Mouse (Mus musculus) kidney, embryonic 14.5 days (tissue): Measurements from ENCODE around the gene Spata2. TPM values are rescaled to one million over a fixed set of nuclear protein-coding genes. Genes with fewer than 3 reads are reported as not detected.

Source experiments
- ATAC-seq: fragments of 200-750 bp; cut with Nextera tagmentation; 2 replicates; pipeline ENCODE4 v1.8.0; 2017; ENCODE audit warnings: moderate number of reproducible peaks, mild to moderate bottlenecking, moderate TSS enrichment, moderate library complexity; ENCODE audit not compliant: low FRiP score, low TSS enrichment
- H3K27ac ChIP-seq: fragments of 300-500 bp; sonication (generic); 2 replicates; pipeline ENCODE4 v1.5.1; 2014; ENCODE audit warnings: low read depth, mild to moderate bottlenecking, low read length, moderate library complexity, mixed read lengths
- H3K27me3 ChIP-seq: fragments of 300-500 bp; sonication (generic); 2 replicates; pipeline ENCODE4 v1.6.1; 2014; ENCODE audit warnings: mild to moderate bottlenecking, low read length; ENCODE audit not compliant: control insufficient read depth, insufficient read depth
- H3K36me3 ChIP-seq: fragments of 300-500 bp; sonication (generic); 2 replicates; pipeline ENCODE4 v1.6.1; 2014; ENCODE audit warnings: low read length, mixed read lengths; ENCODE audit not compliant: control insufficient read depth, insufficient read depth
- H3K4me1 ChIP-seq: fragments of 300-500 bp; sonication (generic); 2 replicates; pipeline ENCODE4 v1.6.1; 2014; ENCODE audit warnings: low read length, mixed read lengths; ENCODE audit not compliant: control insufficient read depth, insufficient read depth
- H3K4me2 ChIP-seq: fragments of 300-500 bp; sonication (generic); replicated peaks from 2 replicates; pipeline ENCODE4 v1.6.1; 2014; ENCODE audit warnings: low read depth, mild to moderate bottlenecking, low read length
- H3K4me3 ChIP-seq: fragments of 300-500 bp; sonication (generic); 2 replicates; pipeline ENCODE4 v1.5.1; 2014; ENCODE audit warnings: mild to moderate bottlenecking, low read length
- H3K9ac ChIP-seq: fragments of 300-500 bp; sonication (generic); 2 replicates; pipeline ENCODE4 v1.6.1; 2014; ENCODE audit warnings: low read depth, mild to moderate bottlenecking, low read length, moderate library complexity
- H3K9me3 ChIP-seq: fragments of 300-500 bp; sonication (generic); 2 replicates; pipeline ENCODE4 v1.6.1; 2016; ENCODE audit warnings: low read length; ENCODE audit not compliant: control insufficient read depth
- WGBS: fragments of 180-500 bp; shearing (Covaris S2); extraction: QIAGEN DNeasy Blood & Tissue Kit; methylation state at CpG from one replicate; pipeline ENCODE4 v1.1.7; 2014; 5-methylcytosine and 5-hydroxymethylcytosine counted together
- polyA plus RNA-seq: library from polyadenylated mRNA; unstranded; fragments of >200 nt; fragmentation: Nextera tagmentation; extraction: Ambion mirVana; gene quantifications from 2 replicates; pipeline ENCODE4 v1.2.1, GENCODE M21; 2014

The Spata2 gene
- 10.8 and 17.4 TPM in 2 replicates for polyA plus RNA-seq

- Histone ChIP-seq H3K4me2 (peak within 1 kb of the TSS; percentile 81), H3K27ac (peak within 1 kb of the TSS; percentile 94), H3K9me3 (no peaks in the 10 kb centered on the region), H3K4me1 (peaks cover 11% of the 10 kb centered on the region), H3K9ac (peak within 1 kb of the TSS; percentile 91), H3K27me3 (no peaks in the 10 kb centered on the region), H3K4me3 (peak within 1 kb of the TSS; percentile 100), H3K36me3 (no peaks in the 10 kb centered on the region; the same call in 1 of the 2 replicates)
- peak; percentile 82 for ATAC-seq
- 1% methylated on average over 60 of the region's 63 CpGs for WGBS
Observed at GRCm38 (mm10) chr2:167492713-167493636, at the start of gene Spata2. Gene Spata2 (minus strand): TSS chr2:167492887.

GRCm38 (mm10) chr2:167542361-167542760 lies 49.7 kb upstream of the Spata2 start:
- ATAC-seq: no peak
- peaks cover 56% of the 10 kb centered on the region for H3K4me1 ChIP-seq
- whole genome bisulfite sequencing: 50% methylated on average over 4 of the region's 4 CpGs
- H3K4me2 ChIP-seq: peak overlapping the region; percentile 93
- H3K36me3 ChIP-seq: peaks cover 21% of the 10 kb centered on the region
- H3K27me3 ChIP-seq: no peaks in the 10 kb centered on the region
- peak overlapping the region; percentile 96; the same call in 1 of the 2 replicates for H3K27ac ChIP-seq
- peak overlapping the region; percentile 65; the same call in 1 of the 2 replicates for H3K4me3 ChIP-seq
- H3K9me3 ChIP-seq: no peaks in the 10 kb centered on the region
- H3K9ac ChIP-seq: no peak overlapping the region

GRCm38 (mm10) chr2:167541761-167542160 lies 49.1 kb upstream of the Spata2 start:
- peak overlapping the region; percentile 69; the same call in 1 of the 2 replicates for H3K9ac ChIP-seq
- ATAC-seq: no peak
- peaks cover 5% of the 10 kb centered on the region for H3K27me3 ChIP-seq
- H3K4me1 ChIP-seq: peaks cover 54% of the 10 kb centered on the region
- peaks cover 21% of the 10 kb centered on the region for H3K36me3 ChIP-seq
- peak overlapping the region; percentile 93 for H3K4me2 ChIP-seq
- H3K27ac ChIP-seq: peak overlapping the region; percentile 71
- no peaks in the 10 kb centered on the region for H3K9me3 ChIP-seq
- 77% methylated on average over 12 of the region's 12 CpGs for WGBS
- H3K4me3 ChIP-seq: peak overlapping the region; percentile 65

- 18% methylated on average over 6 of the region's 6 CpGs for WGBS
- Histone ChIP-seq H3K4me3 (peak overlapping the region; percentile 65), H3K9me3 (no peaks in the 10 kb centered on the region), H3K27ac (peak overlapping the region; percentile 71), H3K4me1 (peaks cover 49% of the 10 kb centered on the region), H3K36me3 (peaks cover 21% of the 10 kb centered on the region), H3K4me2 (peak overlapping the region; percentile 93), H3K27me3 (peaks cover 10% of the 10 kb centered on the region), H3K9ac (peak overlapping the region; percentile 69)
- ATAC-seq: no peak
Observed at GRCm38 (mm10) chr2:167541324-167541723, 48.6 kb upstream of the Spata2 start.

- no peak for ATAC-seq
- H3K4me2 ChIP-seq: peak overlapping the region; percentile 93
- H3K36me3 ChIP-seq: peaks cover 21% of the 10 kb centered on the region
- H3K4me1 ChIP-seq: peaks cover 48% of the 10 kb centered on the region
- 21% methylated on average over 12 of the region's 12 CpGs for WGBS
- peak overlapping the region; percentile 65 for H3K4me3 ChIP-seq
- peaks cover 12% of the 10 kb centered on the region for H3K27me3 ChIP-seq
- H3K9ac ChIP-seq: peak overlapping the region; percentile 69
- H3K27ac ChIP-seq: peak overlapping the region; percentile 71
- no peaks in the 10 kb centered on the region for H3K9me3 ChIP-seq
Observed at GRCm38 (mm10) chr2:167540477-167541110, 47.9 kb upstream of the Spata2 start.

- 15% methylated on average over 14 of the region's 14 CpGs for WGBS
- H3K27ac ChIP-seq: no peak overlapping the region
Observed at GRCm38 (mm10) chr2:167539536-167540476, 47.1 kb upstream of the Spata2 start.

GRCm38 (mm10) chr2:167538671-167539306 lies 46.1 kb upstream of the Spata2 start:
- peaks cover 40% of the 10 kb centered on the region for H3K4me1 ChIP-seq
- peak overlapping the region; percentile 69 for H3K9ac ChIP-seq
- 0 out of 2 replicates have a peak, but pooled peaks have one; percentile 1 for ATAC-seq
- peak overlapping the region; percentile 0; the same call in 1 of the 2 replicates for H3K27ac ChIP-seq
- peak overlapping the region; percentile 93 for H3K4me2 ChIP-seq
- peaks cover 12% of the 10 kb centered on the region for H3K27me3 ChIP-seq
- peaks cover 21% of the 10 kb centered on the region for H3K36me3 ChIP-seq
- H3K4me3 ChIP-seq: peak overlapping the region; percentile 65
- no peaks in the 10 kb centered on the region for H3K9me3 ChIP-seq
- 15% methylated on average over 27 of the region's 34 CpGs for WGBS

More at GRCm38 (mm10) chr2:167539536-167540476, 47.1 kb upstream of the Spata2 start:
- ATAC-seq: no peak
- H3K9me3 ChIP-seq: no peaks in the 10 kb centered on the region
- peak overlapping the region; percentile 93 for H3K4me2 ChIP-seq
- H3K4me1 ChIP-seq: peaks cover 48% of the 10 kb centered on the region
- peaks cover 21% of the 10 kb centered on the region for H3K36me3 ChIP-seq
- H3K27me3 ChIP-seq: peaks cover 12% of the 10 kb centered on the region
- H3K4me3 ChIP-seq: peak overlapping the region; percentile 65
- peak overlapping the region; percentile 69 for H3K9ac ChIP-seq
